Mouse (Mus musculus) retina, embryonic 14.5 days (tissue): ENCODE results near the gene Scd4.

Experiments
- DNase-seq: peaks from one replicate; pipeline ENCODE4 v3.0.0-alpha.2; 2015; ENCODE audit warnings: low spot score

Gene Scd4

DNA sequence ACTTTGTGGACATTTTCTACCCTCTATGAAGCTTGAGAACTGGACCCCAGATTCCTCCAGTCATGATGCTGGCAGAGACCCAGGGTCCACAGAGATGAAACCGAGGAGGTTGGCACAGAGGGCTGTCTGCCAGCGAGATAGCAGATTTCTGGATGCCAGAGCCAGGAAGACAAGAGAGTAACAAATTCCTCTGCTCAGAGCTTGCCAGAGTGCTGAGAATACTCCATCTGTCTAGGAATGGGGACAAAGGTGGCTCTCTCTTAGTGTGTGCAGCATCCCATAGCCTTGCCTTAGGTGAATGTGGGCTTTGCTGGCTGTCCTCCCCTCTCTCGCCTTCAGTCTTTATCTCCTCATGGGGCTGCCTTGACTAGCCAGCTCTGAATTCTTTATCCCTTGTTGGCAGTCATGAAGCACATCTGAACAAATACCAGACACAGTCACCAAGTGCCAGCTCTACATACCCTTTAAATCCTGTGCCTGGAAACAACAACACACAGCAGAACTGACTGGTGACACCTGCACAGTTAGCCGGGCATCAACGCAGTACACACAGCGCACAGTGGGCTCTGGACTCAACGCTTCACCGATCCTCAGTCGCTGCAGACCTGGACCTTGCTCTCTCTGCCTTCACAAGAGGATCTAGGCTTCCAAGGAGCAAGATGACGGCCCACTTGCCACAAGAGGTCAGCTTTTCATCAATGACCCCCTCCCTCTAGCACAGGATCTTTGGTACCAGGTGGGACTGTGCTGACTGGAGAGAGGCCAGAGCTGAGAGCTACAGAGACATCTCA, at the start of gene Scd4:
Gene Scd4 (plus strand): TSS at position 260 of the 791 bp plus-strand sequence.
- no peak for DNase-seq

DNA sequence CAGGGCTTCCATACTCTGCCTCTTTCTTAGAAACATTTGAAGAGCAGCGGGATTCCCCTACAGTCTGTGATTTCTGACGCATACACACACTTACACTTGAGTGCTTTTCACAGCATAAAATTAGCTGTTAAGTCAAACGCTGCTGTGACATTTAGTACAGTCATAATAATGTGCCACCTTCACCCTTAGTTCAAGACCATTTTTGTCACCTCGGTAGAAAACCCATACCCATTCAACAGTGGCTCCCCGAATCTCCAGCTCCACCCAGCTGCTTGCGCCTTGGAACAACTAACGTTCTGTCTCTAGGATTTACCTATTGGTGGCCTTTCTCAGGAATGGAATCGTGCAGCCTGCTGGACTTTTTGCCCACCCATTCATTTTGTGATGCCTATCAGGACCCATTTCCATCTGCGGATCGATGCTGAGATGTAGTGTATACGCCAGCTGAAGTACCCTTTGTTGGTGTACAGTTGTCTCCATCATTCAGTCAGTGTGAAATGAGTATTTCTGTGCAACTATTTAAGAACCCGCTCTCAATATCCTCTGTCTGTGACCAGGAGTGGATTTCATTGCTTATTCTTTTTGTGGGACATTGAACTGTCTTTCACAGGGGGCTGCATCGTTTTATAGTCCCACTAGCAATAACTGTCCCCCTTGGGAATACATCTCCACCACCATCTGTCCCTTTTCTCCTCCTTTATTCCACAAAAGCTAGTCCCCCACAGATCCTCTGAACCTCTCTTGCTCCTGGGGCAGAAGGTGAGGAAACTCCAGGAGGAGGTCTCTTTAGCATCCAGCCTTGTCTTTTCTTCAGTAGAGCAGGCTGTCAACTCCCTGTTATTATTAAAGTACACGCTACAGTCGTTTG, 49.5 kb upstream of the Scd4 start:
- DNase-seq: no peak

DNA sequence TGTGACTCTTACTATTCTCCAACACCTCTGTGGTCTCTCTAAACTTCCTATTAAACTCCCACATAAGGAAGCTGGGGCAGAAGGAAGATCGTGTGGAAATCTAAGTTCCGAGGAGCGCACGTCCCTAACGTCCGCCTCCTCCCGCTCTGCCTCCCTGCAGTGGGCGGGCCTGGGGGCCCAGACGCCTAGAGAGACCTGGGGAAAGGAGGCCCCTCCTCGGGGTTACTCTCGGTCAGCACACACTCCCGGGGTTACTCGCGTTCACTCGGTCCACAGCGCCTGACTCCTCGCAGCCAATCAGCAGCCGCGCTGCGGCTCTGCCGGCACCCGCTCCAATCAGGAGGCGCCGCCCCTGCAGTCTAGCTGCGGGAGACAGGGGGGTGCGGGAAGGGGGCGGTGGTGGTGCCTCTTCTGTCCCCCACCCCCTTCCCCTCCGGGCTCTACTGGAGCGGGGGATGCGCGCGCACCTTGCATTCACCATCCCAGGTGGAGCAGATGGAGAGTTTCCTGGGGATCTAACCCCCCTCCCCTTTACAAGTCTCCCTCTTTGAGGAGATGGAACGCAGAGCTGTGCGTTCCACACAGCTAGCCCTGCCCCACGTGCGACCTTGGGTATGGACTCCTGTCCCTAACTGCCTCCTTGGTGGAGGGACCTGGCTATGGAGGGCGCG, 48.7 kb upstream of the Scd4 start:
- peak; percentile 98 for DNase-seq

DNA sequence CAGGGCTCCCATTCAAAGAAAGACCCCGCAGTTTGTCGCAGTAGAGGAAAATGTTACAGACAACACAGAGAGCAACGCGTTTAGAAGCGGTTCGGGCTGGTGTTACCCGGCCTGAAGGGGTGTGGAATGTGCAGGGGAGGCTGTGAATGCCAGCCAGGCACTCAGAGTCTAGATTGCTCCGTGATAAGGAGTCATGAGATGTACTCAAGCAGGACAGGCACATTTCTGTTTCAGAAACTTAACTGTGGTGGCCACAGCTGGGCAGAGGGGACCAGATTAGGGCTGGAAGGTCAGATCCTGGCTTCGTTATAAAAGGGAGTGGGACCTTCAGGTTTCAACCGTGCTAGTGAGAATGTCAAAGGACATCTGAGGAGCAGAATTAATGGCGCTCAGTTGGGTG, 48.2 kb upstream of the Scd4 start:
- DNase-seq: no peak

DNA sequence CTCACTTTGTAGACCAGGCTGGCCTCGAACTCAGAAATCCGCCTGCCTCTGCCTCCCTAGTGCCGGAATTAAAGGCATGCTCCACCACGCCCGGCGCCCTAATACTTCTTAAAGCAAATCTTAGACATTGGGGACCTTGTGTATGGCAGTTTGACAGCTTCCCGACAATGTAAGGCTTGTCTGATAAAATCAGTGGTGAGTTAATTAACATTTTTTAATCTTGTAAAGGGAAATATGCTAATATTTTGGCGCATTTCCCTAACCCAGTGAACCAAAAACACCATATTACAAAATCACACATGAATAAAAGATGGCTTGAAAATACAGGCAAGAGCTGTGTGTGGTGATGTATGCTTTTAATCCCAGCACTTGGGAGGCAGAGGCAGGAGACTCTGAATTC, 47.3 kb upstream of the Scd4 start:
- DNase-seq: no peak

DNA sequence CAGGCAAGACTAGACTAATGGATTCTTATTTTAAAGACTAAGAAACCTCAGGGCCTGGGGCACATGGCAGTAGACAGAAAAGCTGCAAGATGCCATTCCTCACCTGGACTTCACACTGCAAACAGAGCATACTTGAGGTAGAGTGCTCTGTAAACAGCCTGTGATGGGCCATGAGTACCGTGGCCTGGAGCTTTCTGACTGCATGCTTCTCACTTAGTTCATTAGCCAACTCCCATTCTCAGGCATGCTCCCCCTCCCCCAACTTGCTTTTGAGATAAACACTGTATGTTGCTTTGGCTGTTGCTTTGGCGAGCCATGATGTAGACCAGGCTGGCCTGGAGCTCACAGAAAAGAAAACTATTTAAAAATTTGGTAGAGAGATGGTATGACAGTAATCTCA, 46.8 kb upstream of the Scd4 start:
- DNase-seq: no peak

DNA sequence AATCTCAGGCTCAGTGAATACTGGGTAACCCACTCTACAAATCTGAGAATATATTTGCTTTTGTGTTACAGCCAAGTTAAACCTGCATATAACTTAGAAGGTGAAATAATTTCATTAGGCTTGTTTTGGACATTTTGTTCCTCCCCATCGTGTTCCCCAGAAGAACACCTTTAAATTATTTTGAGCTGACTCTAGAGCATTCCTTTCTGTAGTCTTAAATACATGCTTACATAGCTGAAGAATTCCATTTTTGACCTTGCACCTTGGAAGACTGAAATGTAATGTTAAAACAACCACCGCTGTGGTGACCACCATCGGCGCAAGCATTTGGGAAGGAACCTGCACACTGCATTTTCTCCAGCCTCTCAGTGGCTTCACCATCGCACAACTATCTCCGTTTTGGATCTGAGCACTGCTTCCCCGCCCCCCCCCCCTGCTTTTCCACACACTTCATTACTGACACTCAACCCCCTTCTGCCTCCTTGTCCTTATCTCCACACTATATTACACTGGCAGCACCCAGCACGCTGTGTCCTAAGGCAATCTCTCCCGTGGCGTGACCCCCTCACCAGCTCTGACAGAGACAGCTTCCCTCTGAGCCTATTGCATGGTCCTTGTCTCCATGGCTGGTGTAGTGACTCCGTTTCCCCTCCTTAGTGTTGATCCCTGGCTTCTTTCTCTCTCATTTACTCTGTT, 45.3 kb upstream of the Scd4 start:
- DNase-seq: no peak

DNA sequence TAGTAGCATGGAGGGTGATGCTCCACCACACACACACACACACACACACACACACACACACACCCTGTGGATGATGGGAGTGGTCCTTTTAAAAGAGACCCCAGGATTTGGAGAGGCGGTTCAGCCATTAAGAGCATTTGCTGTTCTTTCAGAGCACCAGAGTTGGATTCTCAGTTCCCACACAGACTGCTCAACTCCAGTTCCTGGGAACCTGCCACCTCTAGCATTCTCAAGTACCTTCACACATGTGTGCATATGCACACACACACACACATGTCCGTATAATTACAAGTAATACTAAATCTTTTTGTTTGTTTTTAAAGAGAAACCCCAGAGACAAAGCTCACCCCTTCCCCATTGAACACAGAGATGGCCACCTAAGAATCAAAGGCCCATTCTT, 40.8 kb upstream of the Scd4 start:
- no peak for DNase-seq

DNA sequence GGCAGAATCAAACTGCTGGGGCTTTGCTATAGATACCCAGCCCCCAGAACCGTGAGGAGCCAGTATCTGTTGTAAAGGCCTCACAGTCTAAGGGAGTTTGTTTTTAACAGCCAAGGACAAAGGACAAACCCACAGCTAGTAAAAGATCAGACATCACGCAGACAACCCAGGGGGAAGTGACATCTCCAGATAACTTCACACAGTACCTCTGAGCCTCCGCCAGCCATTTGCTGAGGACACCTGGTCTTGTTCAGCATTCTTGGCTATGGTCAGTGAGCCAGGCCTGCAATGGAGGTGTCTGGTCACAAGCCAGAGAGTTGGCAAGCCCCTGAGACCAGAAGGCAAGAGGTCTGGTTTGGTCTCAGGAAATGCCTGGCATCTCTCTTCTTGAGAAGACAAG, 40.4 kb upstream of the Scd4 start:
- no peak for DNase-seq

DNA sequence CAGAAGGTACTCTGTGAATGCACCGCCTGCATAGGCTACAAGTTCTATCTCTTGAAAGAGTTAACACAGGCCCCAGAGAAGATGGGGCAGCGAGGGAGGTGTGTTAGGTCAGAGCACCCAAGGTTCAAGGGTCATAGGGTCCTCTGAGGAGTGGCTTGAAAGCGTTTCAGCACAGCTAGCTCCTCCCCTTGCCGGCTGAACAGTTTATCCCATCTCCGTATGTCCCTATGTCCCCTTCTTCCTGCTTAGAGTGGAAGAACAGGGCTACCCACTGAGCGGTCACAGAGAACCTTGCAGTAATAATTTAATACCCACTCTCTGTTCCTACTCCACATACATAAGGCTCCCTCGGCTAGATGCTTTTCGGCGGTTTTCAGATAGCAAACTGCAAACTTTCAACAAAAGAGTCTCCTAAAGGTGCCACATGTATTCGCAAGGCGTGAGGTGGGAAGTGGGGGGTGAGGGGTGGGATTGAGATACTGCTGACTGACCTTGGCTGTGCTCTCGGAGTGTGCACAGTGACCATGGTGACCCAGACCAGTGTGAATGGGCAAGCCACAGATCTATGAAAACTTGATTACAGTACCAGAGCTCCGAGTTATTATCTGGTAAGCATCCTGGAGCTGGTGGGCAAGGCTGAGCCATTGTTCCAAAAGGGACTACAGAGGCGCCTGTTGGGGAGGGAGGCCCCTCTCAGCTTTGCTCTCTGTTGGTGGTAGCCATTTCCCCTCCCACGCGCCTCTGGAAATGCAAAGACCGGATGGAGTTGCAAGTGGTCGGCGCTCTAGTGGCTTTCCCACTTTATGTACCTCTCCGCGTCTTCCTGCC, 39.7 kb upstream of the Scd4 start, which contains the start of gene Scd2:
Gene Scd2 (plus strand): TSS at position 734 of the 828 bp plus-strand sequence.
- peak; percentile 58 for DNase-seq

DNA sequence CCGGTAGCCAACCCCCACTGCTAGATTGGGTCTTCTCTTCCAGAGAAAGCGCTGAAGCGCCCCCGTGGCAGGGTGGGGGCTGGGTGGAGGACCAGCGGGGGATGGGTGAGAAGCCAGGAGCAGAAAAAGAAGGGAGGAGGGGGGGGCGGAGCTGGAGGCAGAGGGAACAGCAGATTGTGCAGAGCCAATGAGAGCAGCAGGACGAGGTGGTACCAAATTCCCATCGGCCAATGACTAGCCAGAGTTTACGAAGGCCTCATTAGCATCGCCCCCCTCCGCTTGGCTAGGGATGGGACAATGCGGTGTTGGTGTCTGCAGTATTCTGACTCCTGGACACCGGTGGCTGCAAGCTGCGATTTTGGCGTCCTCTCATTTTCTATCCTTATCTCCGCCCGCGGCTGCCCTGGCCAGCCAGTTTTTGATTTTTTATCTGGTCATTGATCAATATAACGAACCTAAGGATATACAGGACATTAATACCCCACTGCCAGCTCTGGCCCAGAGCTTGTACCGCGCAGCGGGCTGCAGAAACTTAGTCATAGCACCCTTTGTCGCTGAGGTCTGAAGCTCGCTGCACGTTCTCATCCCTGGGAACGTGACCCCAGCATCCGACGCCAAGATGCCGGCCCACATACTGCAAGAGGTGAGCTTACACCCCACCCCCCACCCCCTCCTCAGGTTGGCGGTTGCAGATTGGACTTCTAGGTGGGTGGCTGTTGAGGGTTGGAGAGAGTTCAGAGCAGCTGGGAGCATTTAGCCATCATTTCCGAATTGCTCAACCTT, 38.9 kb upstream of the Scd4 start:
- DNase-seq: peak; percentile 98

DNA sequence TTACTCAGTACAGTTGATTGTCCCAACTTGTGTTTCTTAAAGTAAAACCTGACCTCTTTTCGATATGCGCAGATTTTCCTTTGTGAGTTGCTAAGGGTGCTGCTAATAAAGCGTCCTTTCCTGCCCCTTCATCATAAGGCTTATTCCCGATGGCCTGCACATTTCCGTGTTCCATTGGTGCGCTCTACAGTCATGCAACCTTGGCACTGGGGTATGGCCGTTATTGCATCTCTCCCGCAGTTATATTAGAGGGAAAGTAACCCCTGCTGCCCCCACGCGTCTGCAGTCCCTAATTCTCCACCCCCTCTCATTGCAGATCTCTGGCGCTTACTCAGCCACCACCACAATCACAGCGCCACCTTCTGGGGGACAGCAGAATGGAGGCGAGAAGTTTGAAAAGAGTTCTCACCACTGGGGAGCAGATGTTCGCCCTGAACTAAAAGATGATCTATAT, 38.3 kb upstream of the Scd4 start:
- peak; percentile 92 for DNase-seq

DNA sequence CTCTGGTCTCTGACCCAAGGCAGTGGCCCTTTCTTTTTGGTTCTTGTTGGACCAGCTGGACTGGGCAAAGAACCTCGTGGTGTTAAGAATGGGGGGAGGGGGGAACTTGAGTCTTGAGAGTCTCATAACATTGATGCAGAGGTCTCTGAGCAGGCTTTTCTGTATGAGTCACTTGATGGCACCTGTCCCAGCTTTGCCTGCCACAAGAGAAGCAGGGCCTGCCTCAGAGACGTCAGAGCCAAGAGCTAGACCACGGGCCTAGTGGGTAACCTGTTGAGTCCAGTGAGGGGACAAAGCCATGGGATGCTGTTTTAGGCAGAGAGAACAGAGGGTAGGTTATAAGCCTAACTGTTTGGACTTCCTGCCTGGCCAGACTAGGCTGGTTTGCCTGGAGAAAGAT, 37.6 kb upstream of the Scd4 start:
- no peak for DNase-seq

DNA sequence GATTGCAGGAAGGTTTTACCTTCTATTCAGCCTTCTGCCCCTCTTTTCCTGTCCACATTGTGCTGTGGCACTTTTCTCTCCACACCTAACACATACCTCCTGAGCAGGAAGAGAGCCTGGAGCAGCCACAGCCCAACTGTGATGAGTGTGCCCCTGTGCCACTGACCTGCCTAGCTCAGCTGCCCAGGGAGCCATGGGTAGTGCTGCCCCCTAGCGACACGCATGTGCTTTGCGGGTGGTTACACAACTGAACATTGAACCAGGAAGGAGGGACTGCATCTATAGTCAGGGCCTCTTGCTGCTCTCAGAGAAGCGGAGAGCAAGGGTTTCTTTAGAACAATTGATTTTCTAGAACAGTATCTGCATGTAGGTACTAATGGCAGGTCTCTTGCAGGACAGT, 37.2 kb upstream of the Scd4 start:
- DNase-seq: peak; percentile 90

DNA sequence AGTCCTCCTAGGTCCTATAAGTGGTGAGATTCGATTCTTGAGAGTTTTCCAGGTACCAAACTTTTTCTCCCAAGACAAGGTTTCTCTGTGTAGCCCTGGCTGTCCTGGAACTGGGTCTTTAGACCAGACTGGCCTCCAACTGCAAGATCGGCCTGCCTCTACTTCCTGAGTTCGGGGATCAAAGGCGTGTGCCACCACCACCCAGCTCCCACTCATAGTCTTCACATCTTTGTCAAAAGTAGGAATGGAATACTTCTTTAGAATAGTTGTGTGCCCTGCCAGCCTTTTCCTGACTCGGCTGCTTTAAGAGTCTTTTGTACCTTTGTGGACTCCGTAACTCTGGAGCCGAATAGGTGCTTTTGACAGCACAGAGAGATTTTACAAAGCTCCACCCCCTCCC, 36.7 kb upstream of the Scd4 start:
- DNase-seq: no peak

DNA sequence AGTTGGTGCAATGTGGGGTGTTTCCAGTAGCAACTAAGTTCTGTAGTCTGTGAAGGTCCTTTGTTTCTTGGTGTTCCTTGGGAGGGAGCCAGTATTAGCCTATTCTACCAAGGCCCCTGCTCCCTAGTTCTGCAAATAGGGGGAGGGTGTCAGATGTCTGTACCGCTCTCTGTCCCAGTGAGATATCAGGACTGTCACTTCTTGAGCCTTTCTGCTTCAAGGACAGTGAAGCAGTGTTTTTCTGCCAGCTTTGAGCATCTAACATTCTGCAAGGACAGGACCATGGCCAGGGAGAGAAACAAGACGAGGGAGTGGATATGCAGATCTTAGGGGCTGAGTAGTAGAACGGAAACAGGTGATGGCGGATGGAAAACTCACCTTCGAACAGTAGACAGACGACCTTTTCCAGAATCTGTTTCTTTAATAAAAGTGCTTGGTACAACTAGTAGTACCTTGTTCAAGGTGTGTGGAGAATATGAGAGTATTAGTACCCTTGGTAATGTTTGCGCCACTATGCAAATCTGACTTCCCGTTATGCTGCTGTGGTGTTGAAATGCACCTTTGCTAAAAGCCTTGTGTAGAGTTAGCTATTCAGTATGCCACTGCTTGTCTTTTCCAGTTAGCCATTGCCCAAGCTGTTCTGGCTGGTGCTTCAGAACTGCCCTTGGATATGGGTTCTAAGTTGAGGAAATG, 35.7 kb upstream of the Scd4 start:
- no peak for DNase-seq

DNA sequence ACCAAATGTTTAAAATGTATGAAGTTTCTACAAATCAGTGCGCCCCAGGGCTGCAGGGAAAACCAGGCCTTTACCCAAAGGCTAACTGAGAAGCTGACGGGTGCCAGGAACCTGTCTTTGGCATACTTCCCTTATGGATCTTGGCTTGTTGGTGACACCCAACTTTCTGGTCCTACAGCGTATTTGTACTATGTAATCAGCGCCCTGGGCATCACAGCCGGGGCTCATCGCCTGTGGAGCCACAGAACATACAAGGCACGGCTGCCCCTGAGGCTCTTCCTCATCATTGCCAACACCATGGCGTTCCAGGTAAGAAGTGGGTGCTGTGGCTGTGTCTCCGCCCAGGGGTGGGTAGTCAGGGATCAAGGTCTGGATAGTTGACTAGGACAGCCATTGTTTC, 35.0 kb upstream of the Scd4 start:
- no peak for DNase-seq

DNA sequence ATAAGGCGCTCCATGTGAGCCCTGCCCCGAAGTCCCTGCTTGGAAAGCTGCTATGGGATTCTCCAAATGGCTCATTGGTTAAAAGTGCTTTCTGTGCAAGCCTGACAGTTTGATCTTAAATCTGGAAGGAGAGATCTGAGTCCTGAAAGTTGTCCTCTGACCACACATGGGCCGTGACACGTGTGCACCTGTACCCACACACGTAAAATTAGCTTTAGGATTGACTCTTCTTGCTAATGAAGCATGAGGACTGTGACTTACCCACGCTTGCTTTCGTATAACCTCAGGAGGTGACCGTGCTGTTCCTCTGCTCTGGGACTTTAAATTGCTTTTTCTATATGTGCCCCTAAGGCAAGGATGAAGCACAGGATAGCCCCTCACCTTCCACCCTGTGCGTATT, 33.8 kb upstream of the Scd4 start:
- DNase-seq: no peak

DNA sequence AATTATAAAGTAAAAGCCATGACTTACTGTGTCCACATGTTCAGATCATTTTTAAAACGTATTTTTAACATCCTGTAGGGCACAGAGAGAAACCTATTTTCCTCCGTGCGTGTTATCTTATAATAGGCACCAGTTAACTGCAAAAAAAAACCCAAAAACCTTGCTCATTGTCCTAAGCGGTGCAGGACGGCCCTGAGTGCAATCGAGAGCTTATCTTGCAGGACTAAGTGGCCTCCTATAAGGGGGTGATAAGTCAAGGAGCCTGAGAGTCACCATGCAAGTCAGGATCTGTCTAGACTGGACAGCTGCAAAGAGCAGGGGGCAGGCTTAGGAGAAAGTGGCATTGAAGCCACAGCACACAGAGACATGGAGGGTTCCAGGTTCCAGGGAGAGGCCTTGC, 33.0 kb upstream of the Scd4 start:
- no peak for DNase-seq

DNA sequence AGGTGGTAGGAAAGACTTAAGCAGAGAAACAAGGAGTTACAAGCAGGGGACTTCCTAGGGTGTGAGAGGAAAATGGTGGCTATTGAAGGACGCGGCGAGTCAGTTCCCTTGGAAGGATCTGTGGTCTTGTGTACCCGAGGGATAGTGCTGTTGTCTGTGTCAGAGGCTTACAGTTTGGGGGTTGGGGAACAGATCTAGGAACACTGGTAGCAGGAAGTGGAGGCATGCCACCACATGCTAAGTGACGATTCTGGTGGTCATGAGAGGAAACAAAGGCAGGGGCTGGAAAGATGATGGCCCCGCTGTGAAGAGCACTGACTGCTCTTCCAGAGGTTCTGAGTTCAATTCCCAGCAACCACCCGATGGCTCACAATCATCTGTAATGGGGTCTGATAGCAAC, 32.4 kb upstream of the Scd4 start:
- no peak for DNase-seq
